ENCODE assay signal across 7 mouse cellular contexts in the genomic region with DNA sequence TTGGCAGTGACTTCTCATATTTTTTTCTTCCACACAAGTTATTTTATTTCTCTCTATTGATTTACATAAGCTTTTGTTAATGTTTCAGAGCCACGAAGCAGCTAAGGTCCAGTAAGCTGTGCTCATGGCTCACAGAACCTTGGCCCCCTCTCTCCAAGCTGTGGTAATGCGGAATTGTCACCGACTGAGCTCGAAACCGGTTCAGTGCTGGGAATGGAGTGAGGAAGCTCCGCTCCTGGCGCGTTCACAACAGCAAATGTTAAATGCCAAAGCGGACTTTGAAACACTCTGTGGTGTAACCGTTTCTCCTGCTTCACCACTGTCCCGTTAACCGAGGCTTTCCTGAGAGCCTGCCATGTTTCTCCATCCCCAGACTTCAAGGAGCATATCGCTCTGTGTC. TPM values are rescaled to one million over a fixed set of nuclear protein-coding genes. Genes with fewer than 3 reads are reported as not detected.
DNase-seq lines count a peak whose midpoint lies in the region; ATAC-seq and TF ChIP-seq lines count a peak whose summit lies in the region.

No protein-coding gene starts in this region.

- 0 out of 2 replicates have a peak, but pooled peaks have one; percentile 3 for ATAC-seq in erythroid progenitor cell, adult 5-6 weeks (replicated peaks; ENCODE audit: low FRiP score, poor library complexity, severe bottlenecking)
- ATAC-seq in heart, postnatal 0 days (ENCODE audit: insufficient read depth, low read depth): no peak
- no peak for ATAC-seq in cerebellum, adult (ENCODE audit: insufficient number of reproducible peaks, low FRiP score, low TSS enrichment)

- peak overlapping the region; percentile 68 for H3K27ac ChIP-seq in heart, postnatal 0 days (ENCODE audit: low read depth)

- no peak overlapping the region for H3K4me3 ChIP-seq in heart, postnatal 0 days (ENCODE audit: low read depth, low read length)
- peak overlapping the region; percentile 46 for H3K4me3 ChIP-seq in megakaryocyte, embryonic 14.5 days (replicated peaks)

- no peaks in the 10 kb centered on the region for H3K36me3 ChIP-seq in heart, postnatal 0 days (replicated peaks; ENCODE audit: control insufficient read depth, insufficient read depth, low read length)
- peaks cover 16% of the 10 kb centered on the region for H3K36me3 ChIP-seq in megakaryocyte, embryonic 14.5 days (replicated peaks; ENCODE audit: low read length)

- no peaks in the 10 kb centered on the region for H3K9me3 ChIP-seq in heart, postnatal 0 days (replicated peaks; ENCODE audit: control insufficient read depth, low read length)
- no peaks in the 10 kb centered on the region for H3K9me3 ChIP-seq in megakaryocyte, embryonic 14.5 days

- peak; percentile 15 to 30 for DNase-seq in layer of hippocampus, postnatal 10 days (ENCODE audit: low spot score in 2 of 2)
- DNase-seq in layer of hippocampus, adult 11-12 months (ENCODE audit: low spot score): no peak
- peak; percentile 33 for DNase-seq in heart, postnatal 0 days (ENCODE audit: low spot score)
- no peak for DNase-seq in cerebellum, adult 11 months

- no peak for TF ChIP-seq CTCF in heart, postnatal 0 days (IDR thresholded peaks at IDR 0.05; ENCODE audit: low read depth)

- H3K27me3 ChIP-seq in heart, postnatal 0 days (ENCODE audit: control insufficient read depth, insufficient read depth, low read length): no peaks in the 10 kb centered on the region
- H3K27me3 ChIP-seq in megakaryocyte, embryonic 14.5 days (replicated peaks): no peaks in the 10 kb centered on the region

- 60% methylated on average over 13 of the region's 13 CpGs for WGBS in heart, postnatal 0 days

- no peak overlapping the region for H3K9ac ChIP-seq in heart, postnatal 0 days (replicated peaks; ENCODE audit: low read depth, low read length)

- no peaks in the 10 kb centered on the region; the same call in 1 of the 2 replicates for H3K4me1 ChIP-seq in heart, postnatal 0 days (ENCODE audit: control insufficient read depth, insufficient read depth)
- peaks cover 33% of the 10 kb centered on the region for H3K4me1 ChIP-seq in megakaryocyte, embryonic 14.5 days

- no peak for TF ChIP-seq EP300 in heart, postnatal 0 days (IDR thresholded peaks at IDR 0.05; ENCODE audit: low read depth)

- H3K4me2 ChIP-seq in heart, postnatal 0 days (ENCODE audit: low read depth, low read length): no peak overlapping the region

RNA-seq across cellular contexts. Expression of a gene that starts 39.4 kb away (rescaled TPM):
- total RNA-seq in layer of hippocampus, postnatal 10 days (2021): 100 to 1,000 TPM; 167 to 168 TPM
- total RNA-seq in erythroid progenitor cell, adult 5-6 weeks (2015; ENCODE audit: low replicate concordance): 104 and 111 TPM in 2 replicates
- 66.7 and 125 TPM in 2 replicates for total RNA-seq in erythroid progenitor cell, adult 5-6 weeks (2017; ENCODE audit: low replicate concordance)
- total RNA-seq in heart, postnatal 0 days (2014; rRNA removed; ENCODE audit: low replicate concordance): 75.8 and 110 TPM in 2 replicates
- 383 TPM in 2 replicates for polyA plus RNA-seq in heart, postnatal 0 days (2015; fragmentation: Nextera tagmentation; extraction: Ambion mirVana)
- polyA plus RNA-seq in megakaryocyte, embryonic 14.5 days (2012; ENCODE audit: insufficient read depth, low replicate concordance): 19.3 and 25.9 TPM in 2 replicates

RNA-seq across cellular contexts. Expression of a gene that starts 41.8 kb away (rescaled TPM):
- 10 to 100 TPM; 13.0 to 13.9 TPM for total RNA-seq in layer of hippocampus, postnatal 10 days (2021)
- total RNA-seq in erythroid progenitor cell, adult 5-6 weeks (2015; ENCODE audit: low replicate concordance): 19.8 and 25.6 TPM in 2 replicates
- total RNA-seq in erythroid progenitor cell, adult 5-6 weeks (2017; ENCODE audit: low replicate concordance): 19.5 and 20.6 TPM in 2 replicates
- total RNA-seq in heart, postnatal 0 days (2014; rRNA removed; ENCODE audit: low replicate concordance): 4.0 and 4.3 TPM in 2 replicates
- 10.1 and 10.6 TPM in 2 replicates for polyA plus RNA-seq in heart, postnatal 0 days (2015; fragmentation: Nextera tagmentation; extraction: Ambion mirVana)
- polyA plus RNA-seq in megakaryocyte, embryonic 14.5 days (2012; ENCODE audit: insufficient read depth, low replicate concordance): 0.39 TPM in 1 of 2 replicates, not detected in the other

RNA-seq across cellular contexts. Expression of a gene that starts 45.2 kb away (rescaled TPM):
- total RNA-seq in layer of hippocampus, postnatal 10 days (2021): 1 to 10 TPM; 7.6 to 8.8 TPM
- 10.8 and 13.4 TPM in 2 replicates for total RNA-seq in erythroid progenitor cell, adult 5-6 weeks (2015; ENCODE audit: low replicate concordance)
- 3.3 and 5.3 TPM in 2 replicates for total RNA-seq in erythroid progenitor cell, adult 5-6 weeks (2017; ENCODE audit: low replicate concordance)
- total RNA-seq in heart, postnatal 0 days (2014; rRNA removed; ENCODE audit: low replicate concordance): 5.7 and 6.0 TPM in 2 replicates
- 6.5 and 7.3 TPM in 2 replicates for polyA plus RNA-seq in heart, postnatal 0 days (2015; fragmentation: Nextera tagmentation; extraction: Ambion mirVana)
- polyA plus RNA-seq in megakaryocyte, embryonic 14.5 days (2012; ENCODE audit: insufficient read depth, low replicate concordance): 0.79 TPM in 1 of 2 replicates, not detected in the other

Comparison
In these comparisons a context has a peak if more than half of its experiments do, and no peak if none do; other contexts are left out.
1. DNase-seq: peak in layer of hippocampus, postnatal 10 days (2 of 2) and heart, postnatal 0 days (single experiment); none in layer of hippocampus, adult 11-12 months (single experiment) and cerebellum, adult 11 months (single experiment).